Mouse (Mus musculus) mouse trophoblast stem cell (cell line): ENCODE measurements at regions not wholly inside any gene's neighbourhood (a gene's known extent, or its start where the extent isn't known, plus 50 kb on each side); places are given as distances from the start of the nearest gene placed in this dataset.

ENCODE experiments used
- in situ Hi-C, 2 experiments: fragments of 300-500 bp; cut with MseI, MboI; formaldehyde crosslinking; loops; 2 replicates in 1 of 2; 3 replicates in 1 of 2; pipeline ENCODE4 v1.15.1; 2025

GRCm38 (mm10) chr3:15110037-15110748, 221.9 kb downstream of the Gm9733 start:
- in situ Hi-C loops = no loop called here

GRCm38 (mm10) chr3:15112177-15112838, 219.8 kb downstream of the Gm9733 start:
- in situ Hi-C loops = no loop called here

GRCm38 (mm10) chr3:15118634-15119356, 213.3 kb downstream of the Gm9733 start:
- in situ Hi-C loops = no loop called here

DNA sequence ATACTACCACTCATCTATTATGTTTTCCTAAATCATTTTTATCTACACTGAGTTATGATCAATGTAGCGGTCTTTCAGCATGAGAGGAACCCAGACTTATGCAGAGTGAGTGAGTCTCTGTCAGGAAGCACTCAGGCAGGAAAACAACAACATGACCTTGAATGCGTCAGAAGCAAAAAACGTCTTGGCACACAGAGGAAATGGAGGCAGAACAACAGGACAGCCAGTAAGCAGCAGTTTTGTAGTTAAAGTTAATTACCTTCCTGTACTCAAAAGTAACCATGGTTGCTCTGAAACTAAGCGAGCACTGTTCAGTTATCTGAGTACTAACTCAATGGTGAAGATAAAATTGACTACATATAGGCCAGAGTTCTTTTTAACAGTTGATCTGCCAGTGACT, 205.4 kb downstream of the Gm9733 start:
- in situ Hi-C loops = no loop called here

DNA sequence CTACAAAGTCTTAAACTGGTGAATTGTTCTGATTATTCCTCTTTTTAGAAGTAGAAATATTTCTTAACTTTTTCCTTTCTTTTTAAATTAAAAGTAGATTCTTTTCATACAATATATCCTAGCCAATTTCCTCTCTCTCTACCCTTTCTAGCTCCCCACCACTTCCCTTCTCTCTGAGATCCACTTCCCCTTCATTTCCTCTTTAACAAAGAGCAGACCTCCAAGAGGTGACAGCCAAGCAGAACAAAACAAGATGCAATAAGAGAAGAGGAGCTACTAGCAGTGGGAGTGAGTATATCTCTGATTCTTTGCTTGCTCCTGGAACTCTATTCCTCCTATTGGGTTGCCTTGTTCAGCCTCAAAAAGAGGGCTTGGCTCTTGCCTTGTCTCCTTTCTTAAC, 203.7 kb downstream of the Gm9733 start:
- in situ Hi-C loops = no loop called here

GRCm38 (mm10) chr3:15128960-15129359, 203.1 kb downstream of the Gm9733 start:
- in situ Hi-C loops = no loop called here

GRCm38 (mm10) chr3:15129729-15130369, 202.3 kb downstream of the Gm9733 start:
- in situ Hi-C loops = no loop called here

DNA sequence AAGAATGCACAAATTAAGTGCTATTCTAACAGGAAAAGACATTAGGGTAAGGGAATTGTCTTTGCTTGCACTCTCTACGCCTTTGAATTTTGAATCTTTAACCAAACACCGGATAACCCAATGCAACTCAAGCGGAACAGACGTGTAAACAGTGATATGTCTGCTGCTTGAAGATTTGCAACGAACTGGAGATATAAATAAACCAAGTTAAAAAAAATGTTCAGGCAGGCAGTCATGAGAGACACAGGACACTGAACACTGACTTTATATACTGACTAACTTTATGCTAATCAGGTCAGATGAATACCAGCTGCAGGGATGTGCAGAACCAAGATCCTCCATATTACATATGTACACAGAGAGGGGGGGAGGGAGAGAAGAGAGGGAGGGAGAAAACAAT, 200.0 kb downstream of the Gm9733 start:
- in situ Hi-C loops = no loop called here

DNA sequence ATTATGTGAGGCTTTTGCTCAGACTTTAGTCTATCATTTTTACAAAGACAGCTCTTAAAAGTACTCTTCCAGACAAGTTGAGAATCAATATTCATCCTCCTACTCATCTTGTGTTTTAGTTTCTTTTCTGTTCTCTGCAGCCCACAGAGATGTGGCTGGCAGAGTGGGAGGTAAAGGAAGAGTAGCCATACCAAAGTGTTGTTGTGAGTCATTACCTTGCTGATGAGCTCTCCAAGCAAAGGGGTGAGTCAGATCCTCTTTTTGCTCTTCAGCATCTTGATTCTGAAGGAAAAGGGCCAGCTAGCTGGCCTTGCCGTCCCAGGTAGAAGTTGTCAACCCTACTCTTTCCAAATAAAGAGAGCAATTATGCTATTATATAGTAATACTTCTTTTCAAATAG, 192.6 kb downstream of the Gm9733 start:
- in situ Hi-C loops = no loop called here

DNA sequence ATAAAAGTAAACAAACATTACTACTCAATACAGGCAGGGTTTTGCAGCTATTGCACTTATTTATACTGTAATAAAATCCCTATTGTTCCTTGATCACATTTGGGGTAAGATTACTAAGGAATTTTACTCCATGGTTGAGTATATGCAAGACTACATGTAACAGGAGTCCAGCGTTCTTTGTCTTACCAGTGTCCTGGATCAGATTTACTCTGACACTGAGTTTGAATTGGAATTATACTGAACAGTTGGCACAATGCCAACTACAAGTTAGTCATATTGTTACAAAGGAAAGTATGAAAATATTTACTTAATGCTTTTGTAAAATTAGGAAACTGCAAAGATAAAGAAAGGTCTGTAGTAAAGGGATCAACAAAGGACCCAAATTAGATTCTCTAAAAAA, 178.4 kb downstream of the Gm9733 start:
- in situ Hi-C loops = no loop called here

GRCm38 (mm10) chr3:15154153-15154552, 177.9 kb downstream of the Gm9733 start:
- in situ Hi-C loops = no loop called here

DNA sequence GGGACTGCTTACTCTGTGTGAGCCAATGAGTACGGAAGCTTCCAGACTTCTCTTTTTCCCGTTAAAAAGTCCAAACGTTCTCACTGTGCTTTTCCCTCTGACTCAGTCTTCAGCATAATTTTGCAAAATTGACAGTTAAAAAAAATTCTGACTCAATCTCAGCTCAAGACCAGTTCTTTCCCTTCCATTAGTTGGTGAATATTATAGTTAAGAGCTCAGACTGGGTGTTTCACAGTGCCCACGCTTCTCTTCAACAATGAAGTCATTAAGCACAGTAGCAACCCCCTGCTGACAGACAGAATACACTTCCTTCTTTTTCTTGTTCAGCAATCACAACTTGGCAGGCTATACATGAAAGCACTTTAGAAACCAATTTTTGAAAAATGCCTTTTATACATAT, 175.4 kb downstream of the Gm9733 start:
- in situ Hi-C loops = no loop called here

DNA sequence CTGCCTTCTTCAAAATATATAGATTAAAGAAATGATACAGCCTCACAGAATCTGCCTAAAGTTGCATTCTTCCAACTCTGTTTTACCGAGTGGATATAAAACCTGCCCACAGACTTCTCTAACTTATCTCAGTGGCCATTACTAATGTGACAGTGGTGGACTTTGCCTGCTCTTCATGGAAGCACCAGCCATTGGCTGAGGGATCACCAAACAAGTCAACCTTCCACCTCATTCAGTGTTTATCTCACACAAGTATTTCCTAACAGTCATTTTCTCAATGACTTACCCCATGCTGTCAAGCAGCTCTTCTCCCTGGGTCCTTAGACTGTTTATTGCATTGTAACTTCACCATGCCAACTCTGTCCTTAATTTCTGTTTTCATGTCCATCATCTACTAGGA, 174.3 kb downstream of the Gm9733 start:
- in situ Hi-C loops = no loop called here

GRCm38 (mm10) chr3:15158926-15159325, 173.2 kb downstream of the Gm9733 start:
- in situ Hi-C loops = no loop called here

DNA sequence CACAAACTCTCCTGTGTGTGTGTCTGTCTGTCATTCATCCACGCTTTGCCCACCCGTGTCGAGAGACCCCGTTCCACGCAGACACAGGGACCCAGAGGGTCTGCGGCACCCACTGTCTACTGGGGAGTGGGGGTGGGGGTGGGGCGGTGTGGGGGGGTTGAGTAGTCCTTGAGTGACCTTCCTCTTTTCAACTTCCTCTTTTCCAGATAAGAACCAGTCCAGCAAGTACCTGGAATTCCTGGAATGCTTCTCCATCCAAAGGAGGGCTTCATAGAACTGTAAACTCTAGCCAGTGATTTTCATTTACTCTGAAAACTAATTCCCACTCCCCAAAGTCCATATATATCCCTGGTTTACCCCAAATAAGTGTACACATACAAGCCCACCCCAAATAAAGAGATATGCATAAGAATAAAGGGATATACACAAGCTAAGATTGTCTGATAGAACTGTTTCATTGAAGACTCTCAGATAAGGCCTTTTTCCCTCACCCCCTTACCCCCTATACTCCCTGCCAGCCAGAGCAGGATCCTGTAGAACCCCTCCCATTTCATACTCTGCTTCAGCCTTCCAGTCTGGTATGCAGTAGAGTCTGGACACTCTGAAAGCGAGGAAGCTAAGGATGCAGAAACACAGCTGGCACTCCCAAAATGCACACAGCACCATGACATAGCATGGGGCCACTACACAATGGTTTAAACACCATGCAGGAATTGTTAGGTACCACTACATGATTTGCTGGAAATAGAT, 172.0 kb downstream of the Gm9733 start:
- in situ Hi-C loops = no loop called here

DNA sequence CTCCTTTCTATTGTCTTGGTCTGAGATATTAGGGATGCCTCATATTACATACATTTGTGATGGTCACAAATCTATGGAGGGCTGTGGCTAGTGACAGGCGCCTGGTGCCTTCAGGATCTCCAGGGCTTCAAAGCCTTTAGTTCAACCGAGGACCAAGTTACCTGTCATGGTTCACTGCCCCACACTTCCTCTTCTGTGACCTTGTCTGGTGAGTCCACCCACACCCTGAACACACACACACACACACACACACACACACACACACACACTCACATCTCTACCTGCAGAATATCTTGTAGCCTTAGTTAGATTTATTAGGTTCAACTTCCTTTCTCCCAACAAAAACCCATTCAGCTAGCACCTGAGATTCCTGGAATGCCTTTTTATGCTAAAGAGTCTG, 156.3 kb downstream of the Gm9733 start:
- in situ Hi-C loops = no loop called here

GRCm38 (mm10) chr3:15179079-15179812, 152.9 kb downstream of the Gm9733 start:
- in situ Hi-C loops = no loop called here

DNA sequence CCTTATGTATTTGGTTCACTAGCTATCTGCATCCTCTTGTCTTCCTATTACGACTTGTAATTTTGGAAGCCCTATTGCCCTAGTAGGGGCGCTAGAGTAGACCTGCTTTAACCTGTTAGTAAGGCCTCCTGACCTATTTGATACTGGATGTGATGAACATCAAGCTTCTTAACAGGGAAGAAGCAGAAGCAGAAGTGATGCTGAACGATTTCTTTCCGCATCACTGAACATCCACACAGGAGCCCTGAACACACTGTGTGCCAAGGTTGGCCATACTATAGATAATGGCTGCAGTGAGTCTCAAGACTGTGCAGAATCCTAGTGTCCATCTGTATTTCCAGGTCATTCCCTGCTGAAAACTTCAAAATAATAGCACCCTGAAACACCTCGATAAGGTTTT, 151.0 kb downstream of the Gm9733 start:
- in situ Hi-C loops = no loop called here

DNA sequence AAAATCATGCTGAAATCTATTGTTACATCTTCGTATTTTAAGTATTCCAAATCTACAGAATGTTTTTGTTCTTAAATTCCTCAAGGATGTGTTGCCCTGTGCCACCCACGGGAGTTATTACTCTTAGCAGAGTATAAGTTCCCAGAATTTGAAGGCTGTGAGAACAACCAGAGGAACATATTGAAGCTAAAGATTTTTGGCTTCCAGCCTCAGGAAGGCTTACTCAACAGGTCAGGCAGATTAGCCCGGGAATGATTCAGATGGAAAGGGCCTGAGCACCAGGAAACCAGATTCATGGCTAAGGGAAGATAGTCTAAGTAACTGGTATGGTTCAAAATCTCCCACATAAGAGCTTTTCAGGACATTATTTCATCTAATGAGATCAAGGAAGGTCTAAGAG, 145.4 kb downstream of the Gm9733 start:
- in situ Hi-C loops = no loop called here

- in situ Hi-C loops = loop anchor here in 1 of 2 experiments (5.0 kb wide), 1 partner anchor 322 kb away; no protein-coding TSS in a partner anchor
These were observed 137.7 kb downstream of the Gm9733 start for GRCm38 (mm10) chr3:15194362-15194761.

GRCm38 (mm10) chr3:15196101-15196500, 136.0 kb downstream of the Gm9733 start:
- in situ Hi-C loops = loop anchor here in 1 of 2 experiments (5.0 kb wide), 1 partner anchor 309 kb away; the partner anchor contains the start of gene Car2
